Mouse (Mus musculus) megakaryocyte-erythroid progenitor cell, adult 5-6 weeks (primary cell): ENCODE data around the gene Iqcf4. TPM values are rescaled to one million over a fixed set of nuclear protein-coding genes. Genes with fewer than 3 reads are reported as not detected.

Experiments used
- ATAC-seq: replicated peaks from 2 replicates; pipeline ENCODE4 v1.8.0; 2016; ENCODE audit warnings: mild to moderate bottlenecking, inconsistent platforms; ENCODE audit not compliant: severe bottlenecking, poor library complexity, low FRiP score, low TSS enrichment
- total RNA-seq, 2 experiments: library from RNA; stranded (forward) in 1 of 2; stranded (reverse) in 1 of 2; fragments of 200-1000, 215-1000 nt in 1 of 2; fragments of >200 nt in 1 of 2; fragmentation: Nextera tagmentation in 1 of 2; gene quantifications; 2 replicates each; pipeline ENCODE4 v1.2.3; 2014 to 2017

Iqcf4 gene
- total RNA-seq, 2 experiments from 2014 or later: not detected

DNA sequence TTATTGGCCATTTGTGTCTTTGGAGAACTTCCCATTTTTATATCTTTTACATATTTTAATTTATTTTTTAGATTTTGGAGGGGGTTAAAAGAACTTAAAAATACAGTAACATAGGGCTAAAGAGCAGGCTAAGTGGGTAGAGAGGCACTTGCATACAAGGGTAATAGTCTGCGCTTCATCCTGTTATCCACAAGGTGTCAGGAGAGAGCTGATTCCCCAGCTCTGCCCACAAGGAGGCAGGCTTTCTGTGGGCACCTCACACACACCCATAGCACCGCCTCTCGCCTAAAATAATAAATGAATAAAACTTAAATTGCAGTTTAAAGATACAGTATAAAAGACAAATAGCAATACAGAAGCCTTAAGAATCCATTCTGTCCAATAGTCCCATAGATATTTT is 39.0 kb downstream of the Iqcf4 start:
- peak; percentile 98 for ATAC-seq

DNA sequence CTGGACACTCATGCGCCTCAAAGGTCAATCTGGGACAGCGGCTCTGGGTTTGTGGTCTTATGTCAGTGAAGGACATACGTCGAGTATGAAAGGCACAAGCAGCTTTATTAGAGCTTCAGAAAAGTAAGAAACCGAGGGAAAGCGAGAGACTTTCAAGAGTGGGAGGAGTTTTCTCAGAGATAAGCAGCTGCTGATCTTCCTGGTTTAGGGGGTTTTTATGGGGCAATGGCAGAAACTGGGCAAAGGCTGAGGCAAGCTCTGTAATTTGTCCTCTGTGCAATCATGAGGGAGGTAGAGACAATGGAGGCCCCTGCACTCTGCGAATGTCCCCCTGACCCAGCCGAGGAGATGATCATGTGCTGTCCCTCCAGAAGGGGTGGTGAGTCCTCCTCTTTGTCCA is 50.9 kb downstream of the Iqcf4 start:
- ATAC-seq: peak; percentile 18; the same call in 1 of the 2 replicates

DNA sequence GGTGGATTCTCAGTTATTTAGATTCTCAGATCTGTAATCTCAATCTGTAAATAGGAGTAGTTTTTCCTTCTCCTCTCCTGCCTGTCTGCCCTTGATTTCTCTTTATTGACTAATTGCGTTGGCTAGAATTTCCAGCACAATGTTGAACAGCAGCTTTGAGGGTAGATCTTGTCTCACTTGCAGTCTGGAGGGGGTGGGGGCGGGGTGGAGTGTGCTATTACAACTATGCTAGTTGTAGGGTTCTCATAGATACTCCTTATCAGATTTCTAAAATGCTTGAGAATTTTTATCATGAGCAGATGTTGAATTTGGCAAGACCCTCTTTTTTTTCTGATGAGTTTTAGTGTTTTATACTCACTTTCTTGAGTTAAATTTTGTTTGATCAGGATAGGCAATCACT is 51.4 kb downstream of the Iqcf4 start:
- ATAC-seq: no peak

Other genes with a start within 250 kb of the Iqcf4 start
- 19.0 and 22.9 TPM in 2 replicates for gene Dusp7, start 202.4 kb downstream of the Iqcf4 start, total RNA-seq (2014; fragmentation: Nextera tagmentation)
- 3.2 and 7.2 TPM in 2 replicates for gene Dusp7, start 202.4 kb downstream of the Iqcf4 start, total RNA-seq (2017)
- gene Rpl29, start 141.5 kb downstream of the Iqcf4 start, total RNA-seq (2014; fragmentation: Nextera tagmentation): 3,119 and 3,478 TPM in 2 replicates
- 1,796 and 2,125 TPM in 2 replicates for gene Rpl29, start 141.5 kb downstream of the Iqcf4 start, total RNA-seq (2017)
- 17.3 and 22.0 TPM in 2 replicates for gene Acy1, start 132.7 kb downstream of the Iqcf4 start, total RNA-seq (2014; fragmentation: Nextera tagmentation)
- 20.9 and 22.4 TPM in 2 replicates for gene Acy1, start 132.7 kb downstream of the Iqcf4 start, total RNA-seq (2017)
- 11.9 and 14.9 TPM in 2 replicates for gene Abhd14b, start 123.5 kb downstream of the Iqcf4 start, total RNA-seq (2014; fragmentation: Nextera tagmentation)
- gene Abhd14b, start 123.5 kb downstream of the Iqcf4 start, total RNA-seq (2017): 3.6 and 4.9 TPM in 2 replicates
- gene Abhd14a, start 123.3 kb downstream of the Iqcf4 start, total RNA-seq (2014; fragmentation: Nextera tagmentation): 40.5 and 56.0 TPM in 2 replicates
- gene Abhd14a, start 123.3 kb downstream of the Iqcf4 start, total RNA-seq (2017): 18.6 and 31.0 TPM in 2 replicates
- 0.40 and 6.6 TPM in 2 replicates for gene Pcbp4, start 117.7 kb downstream of the Iqcf4 start, total RNA-seq (2014; fragmentation: Nextera tagmentation)
- 0.30 and 0.89 TPM in 2 replicates for gene Pcbp4, start 117.7 kb downstream of the Iqcf4 start, total RNA-seq (2017)
- not detected in 2 replicates for gene Gpr62, start 105.1 kb downstream of the Iqcf4 start, total RNA-seq (2014; fragmentation: Nextera tagmentation)
- gene Gpr62, start 105.1 kb downstream of the Iqcf4 start, total RNA-seq (2017): not detected in 2 replicates
- 57.3 and 80.8 TPM in 2 replicates for gene Rrp9, start 95.0 kb downstream of the Iqcf4 start, total RNA-seq (2014; fragmentation: Nextera tagmentation)
- 80.0 and 82.4 TPM in 2 replicates for gene Rrp9, start 95.0 kb downstream of the Iqcf4 start, total RNA-seq (2017)
- 2.2 and 2.5 TPM in 2 replicates for gene Parp3, start 94.0 kb downstream of the Iqcf4 start, total RNA-seq (2014; fragmentation: Nextera tagmentation)
- gene Parp3, start 94.0 kb downstream of the Iqcf4 start, total RNA-seq (2017): 2.0 and 4.2 TPM in 2 replicates
- gene Iqcf1, start 71.0 kb downstream of the Iqcf4 start, total RNA-seq (2014; fragmentation: Nextera tagmentation): not detected in 2 replicates
- not detected in 2 replicates for gene Iqcf1, start 71.0 kb downstream of the Iqcf4 start, total RNA-seq (2017)
- not detected in 2 replicates for gene Iqcf5, start 56.4 kb downstream of the Iqcf4 start, total RNA-seq (2014; fragmentation: Nextera tagmentation)
- gene Iqcf5, start 56.4 kb downstream of the Iqcf4 start, total RNA-seq (2017): not detected in 2 replicates
- not detected in 2 replicates for gene Iqcf3, start 9.4 kb downstream of the Iqcf4 start, total RNA-seq (2014; fragmentation: Nextera tagmentation)
- gene Iqcf3, start 9.4 kb downstream of the Iqcf4 start, total RNA-seq (2017): not detected in 2 replicates
- gene Iqcf6, start 55.6 kb upstream of the Iqcf4 start, total RNA-seq (2014; fragmentation: Nextera tagmentation): not detected in 2 replicates
- gene Iqcf6, start 55.6 kb upstream of the Iqcf4 start, total RNA-seq (2017): not detected in 2 replicates
- gene Grm2, start 85.1 kb upstream of the Iqcf4 start, total RNA-seq (2014; fragmentation: Nextera tagmentation): not detected in 2 replicates
- gene Grm2, start 85.1 kb upstream of the Iqcf4 start, total RNA-seq (2017): not detected in 2 replicates
- 23.8 and 28.7 TPM in 2 replicates for gene Tex264, start 114.9 kb upstream of the Iqcf4 start, total RNA-seq (2014; fragmentation: Nextera tagmentation)
- gene Tex264, start 114.9 kb upstream of the Iqcf4 start, total RNA-seq (2017): 20.9 and 24.1 TPM in 2 replicates
- gene Rad54l2, start 218.2 kb upstream of the Iqcf4 start, total RNA-seq (2014; fragmentation: Nextera tagmentation): 15.9 and 22.7 TPM in 2 replicates
- gene Rad54l2, start 218.2 kb upstream of the Iqcf4 start, total RNA-seq (2017): 15.6 and 23.2 TPM in 2 replicates